Mouse (Mus musculus) liver, embryonic 14.5 days (tissue): ENCODE results near the gene Oas2.

Experiments used
- CTCF ChIP-seq: IDR thresholded peaks from 2 replicates; pipeline ENCODE4 v1.5.1; 2016; ENCODE audit warnings: antibody characterized with exemption, low read depth, control low read depth
- EP300 ChIP-seq: IDR thresholded peaks from 2 replicates; pipeline ENCODE4 v1.6.1; 2016; ENCODE audit warnings: antibody characterized with exemption, low read depth

GRCm38 (mm10) chr5:120696057-120696743 lies 53.5 kb downstream of the Oas2 start:
- TF ChIP-seq CTCF (no peak), EP300 (no peak)
